Mouse (Mus musculus): ENCODE measurements around the gene Prkg1. TPM values are rescaled to one million over a fixed set of nuclear protein-coding genes. Genes with fewer than 3 reads are reported as not detected.
"Not testable (repeated sequence)": the region's sequence is repeated elsewhere in the genome, so short reads cannot be mapped to it uniquely, and the experiment has no call there.

Gene Prkg1
- polyA plus RNA-seq, 1 experiment from 2014 or later, result 5.6 TPM

DNA sequence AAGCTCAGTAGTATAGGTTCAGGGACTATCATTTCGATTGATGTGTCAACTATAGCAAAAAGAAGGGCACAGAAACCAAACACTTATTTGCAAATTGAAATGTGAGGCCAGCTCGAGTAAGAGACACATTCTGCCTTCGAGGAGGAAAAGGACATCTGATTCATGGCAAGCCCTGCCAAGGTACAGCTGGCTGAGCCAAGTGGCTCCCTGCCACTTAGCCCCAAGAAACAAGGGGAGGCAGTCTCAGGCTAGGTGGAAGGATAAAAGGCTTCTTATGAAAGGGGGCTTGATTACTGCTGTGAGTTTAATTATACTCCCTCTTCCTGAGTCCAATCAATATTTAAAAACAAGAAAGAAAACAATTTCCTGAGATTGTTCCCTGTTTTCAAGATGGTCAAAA, 403.7 kb downstream of the Prkg1 start:
- H3K4me3 ChIP-seq (ENCODE audit: low read depth, low read length), result no peak overlapping the region
- H3K27ac ChIP-seq (ENCODE audit: low read depth, low read length), result no peak overlapping the region
- ATAC-seq (replicated peaks; ENCODE audit: low FRiP score), result no peak
- no peaks in the 10 kb centered on the region for H3K36me3 ChIP-seq (ENCODE audit: control insufficient read depth, insufficient read depth, low read length)
- no peaks in the 10 kb centered on the region for H3K9me3 ChIP-seq (ENCODE audit: control insufficient read depth, low read length)
- no peaks in the 10 kb centered on the region for H3K4me1 ChIP-seq (replicated peaks; ENCODE audit: control insufficient read depth, insufficient read depth, low read length)
- WGBS, result 50% methylated on average over 3 of the region's 3 CpGs
- H3K4me2 ChIP-seq (ENCODE audit: low read depth, low read length, severe bottlenecking), result no peak overlapping the region
- H3K9ac ChIP-seq (ENCODE audit: low read length), result no peak overlapping the region
- no peaks in the 10 kb centered on the region for H3K27me3 ChIP-seq (ENCODE audit: control insufficient read depth, insufficient read depth, low read length)
- DNase-seq (ENCODE audit: low spot score), result no peak

DNA sequence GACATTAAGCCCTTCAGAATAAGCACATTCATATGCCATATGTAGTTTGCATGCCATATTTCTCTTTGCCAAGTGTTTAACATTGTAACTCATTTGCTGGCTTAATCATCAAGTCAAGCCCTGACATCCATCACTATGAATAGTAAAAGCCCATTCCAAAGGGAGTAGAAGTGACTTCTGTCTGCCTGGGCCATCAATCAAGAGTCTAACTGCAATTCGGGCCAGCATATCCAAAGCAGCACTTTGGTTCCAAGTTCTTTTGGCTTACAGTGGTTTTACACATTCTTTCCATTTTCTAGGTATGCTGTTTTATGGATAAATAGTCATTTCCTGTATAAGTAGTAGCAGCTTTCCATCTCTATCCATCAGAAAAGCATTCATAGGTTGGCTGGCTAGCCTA, 409.9 kb downstream of the Prkg1 start:
- no peak overlapping the region for H3K9ac ChIP-seq (ENCODE audit: low read length)
- H3K4me1 ChIP-seq (replicated peaks; ENCODE audit: control insufficient read depth, insufficient read depth, low read length), result no peaks in the 10 kb centered on the region
- H3K4me3 ChIP-seq (ENCODE audit: low read depth, low read length), result no peak overlapping the region
- ATAC-seq (replicated peaks; ENCODE audit: low FRiP score) (no peak), DNase-seq (ENCODE audit: low spot score) (no peak)
- no peaks in the 10 kb centered on the region for H3K9me3 ChIP-seq (ENCODE audit: control insufficient read depth, low read length)
- 92% methylated on average over 1 of the region's 1 CpGs for WGBS
- no peak overlapping the region for H3K27ac ChIP-seq (ENCODE audit: low read depth, low read length)
- no peaks in the 10 kb centered on the region for H3K36me3 ChIP-seq (ENCODE audit: control insufficient read depth, insufficient read depth, low read length)
- H3K27me3 ChIP-seq (ENCODE audit: control insufficient read depth, insufficient read depth, low read length), result no peaks in the 10 kb centered on the region
- H3K4me2 ChIP-seq (ENCODE audit: low read depth, low read length, severe bottlenecking), result no peak overlapping the region

DNA sequence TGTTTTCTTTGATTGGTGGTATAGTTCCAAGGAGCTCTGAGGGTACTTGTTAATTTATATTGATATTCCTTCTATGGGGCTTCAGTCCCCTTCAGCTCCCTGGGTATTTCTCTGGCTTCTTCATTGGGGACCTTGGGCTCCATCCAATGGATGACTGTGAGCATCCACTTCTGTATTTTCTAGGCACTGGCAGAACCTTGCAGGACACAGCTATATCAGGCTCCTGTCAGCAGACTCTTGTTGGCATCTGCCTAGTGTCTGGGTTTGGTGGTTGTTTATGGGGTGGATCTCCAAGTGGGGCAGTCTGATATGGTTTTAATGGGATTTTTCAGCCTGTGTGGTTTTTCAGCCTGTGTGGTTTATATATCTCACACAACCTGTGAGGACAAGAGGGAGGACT, 412.0 kb downstream of the Prkg1 start:
- not testable (repeated sequence) for H3K4me1 ChIP-seq (replicated peaks; ENCODE audit: control insufficient read depth, insufficient read depth, low read length); H3K4me3 ChIP-seq (ENCODE audit: low read depth, low read length); H3K27ac ChIP-seq (ENCODE audit: low read depth, low read length); H3K9me3 ChIP-seq (ENCODE audit: control insufficient read depth, low read length); ATAC-seq (replicated peaks; ENCODE audit: low FRiP score); H3K27me3 ChIP-seq (ENCODE audit: control insufficient read depth, insufficient read depth, low read length); H3K36me3 ChIP-seq (ENCODE audit: control insufficient read depth, insufficient read depth, low read length); H3K9ac ChIP-seq (ENCODE audit: low read length); H3K4me2 ChIP-seq (ENCODE audit: low read depth, low read length, severe bottlenecking); DNase-seq (ENCODE audit: low spot score)

DNA sequence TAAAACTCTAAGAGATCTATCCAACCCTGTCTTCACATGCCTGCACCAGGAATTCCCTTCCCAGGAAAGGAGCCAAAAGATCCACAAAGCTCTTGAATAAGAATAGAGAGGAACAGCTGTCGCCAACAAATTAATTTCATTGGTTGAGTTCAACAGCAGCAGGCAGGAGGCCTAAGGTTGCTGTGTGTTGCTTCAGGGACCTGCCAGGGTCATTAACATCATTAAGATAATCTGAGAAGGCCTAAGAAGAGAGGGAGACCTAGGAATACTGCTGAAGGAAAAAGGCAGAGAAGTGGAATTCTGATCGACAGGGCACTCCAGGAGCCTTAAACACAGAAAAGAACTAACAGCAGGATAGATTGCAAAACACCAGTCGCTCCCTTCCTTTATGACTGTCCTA, 413.0 kb downstream of the Prkg1 start:
- H3K4me1 ChIP-seq (replicated peaks; ENCODE audit: control insufficient read depth, insufficient read depth, low read length), result no peaks in the 10 kb centered on the region
- H3K27ac ChIP-seq (ENCODE audit: low read depth, low read length), result no peak overlapping the region
- no peak overlapping the region for H3K4me3 ChIP-seq (ENCODE audit: low read depth, low read length)
- no peak overlapping the region for H3K4me2 ChIP-seq (ENCODE audit: low read depth, low read length, severe bottlenecking)
- no peak overlapping the region for H3K9ac ChIP-seq (ENCODE audit: low read length)
- ATAC-seq (replicated peaks; ENCODE audit: low FRiP score) (no peak), DNase-seq (ENCODE audit: low spot score) (no peak)
- no peaks in the 10 kb centered on the region for H3K36me3 ChIP-seq (ENCODE audit: control insufficient read depth, insufficient read depth, low read length)
- H3K27me3 ChIP-seq (ENCODE audit: control insufficient read depth, insufficient read depth, low read length), result no peaks in the 10 kb centered on the region
- no peaks in the 10 kb centered on the region for H3K9me3 ChIP-seq (ENCODE audit: control insufficient read depth, low read length)
- 35% methylated on average over 3 of the region's 3 CpGs for WGBS

DNA sequence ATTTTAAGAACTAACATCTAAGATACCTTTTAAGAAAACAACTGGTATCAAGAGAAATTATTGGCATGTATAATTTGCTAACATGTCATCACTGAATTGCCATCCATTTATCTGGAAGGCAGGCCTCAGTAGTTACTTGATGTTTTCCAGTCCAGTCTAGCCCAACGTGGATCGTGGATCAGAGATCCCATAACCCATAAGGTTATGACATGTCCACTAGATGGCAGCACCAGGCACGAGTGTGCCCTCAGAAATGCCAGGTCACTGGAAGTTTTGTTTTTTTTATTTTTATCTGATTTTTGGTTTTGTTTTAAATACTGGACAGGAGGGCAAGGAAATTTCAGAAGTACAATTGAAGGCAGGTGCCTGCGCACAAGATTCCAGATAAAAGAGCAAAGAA, 422.7 kb downstream of the Prkg1 start:
- H3K4me1 ChIP-seq (replicated peaks; ENCODE audit: control insufficient read depth, insufficient read depth, low read length), result no peaks in the 10 kb centered on the region
- ATAC-seq (replicated peaks; ENCODE audit: low FRiP score), result peak; percentile 64; the same call in 1 of the 2 replicates
- no peak overlapping the region for H3K4me2 ChIP-seq (ENCODE audit: low read depth, low read length, severe bottlenecking)
- H3K4me3 ChIP-seq (ENCODE audit: low read depth, low read length), result no peak overlapping the region
- H3K27ac ChIP-seq (ENCODE audit: low read depth, low read length), result no peak overlapping the region
- H3K27me3 ChIP-seq (ENCODE audit: control insufficient read depth, insufficient read depth, low read length), result no peaks in the 10 kb centered on the region
- H3K9ac ChIP-seq (ENCODE audit: low read length), result no peak overlapping the region
- H3K36me3 ChIP-seq (ENCODE audit: control insufficient read depth, insufficient read depth, low read length), result no peaks in the 10 kb centered on the region
- no peaks in the 10 kb centered on the region for H3K9me3 ChIP-seq (ENCODE audit: control insufficient read depth, low read length)
- DNase-seq (ENCODE audit: low spot score), result peak; percentile 62
- 32% methylated on average over 4 of the region's 4 CpGs for WGBS

DNA sequence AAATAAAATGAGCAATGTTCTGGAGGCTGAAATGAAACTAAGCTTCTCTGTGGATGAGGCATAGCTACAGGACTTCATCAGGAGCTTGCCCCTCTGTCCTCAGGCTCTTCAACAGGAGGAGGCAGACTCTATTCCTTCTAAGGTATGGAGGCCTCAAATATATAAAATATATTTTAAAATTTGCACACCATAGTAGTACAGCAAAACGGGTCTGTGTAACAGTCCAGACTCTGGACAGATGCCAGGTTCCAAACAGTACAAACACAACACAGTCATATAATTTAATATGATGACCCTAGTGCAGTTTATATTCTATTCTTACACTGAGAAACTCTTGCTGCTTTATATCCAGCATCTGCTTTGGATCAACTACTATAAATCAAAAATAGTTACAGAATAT, 423.9 kb downstream of the Prkg1 start:
- Histone ChIP-seq H3K4me1 (replicated peaks; ENCODE audit: control insufficient read depth, insufficient read depth, low read length) (no peaks in the 10 kb centered on the region), H3K4me2 (ENCODE audit: low read depth, low read length, severe bottlenecking) (no peak overlapping the region), H3K36me3 (ENCODE audit: control insufficient read depth, insufficient read depth, low read length) (no peaks in the 10 kb centered on the region), H3K27ac (ENCODE audit: low read depth, low read length) (no peak overlapping the region), H3K9ac (ENCODE audit: low read length) (no peak overlapping the region), H3K4me3 (ENCODE audit: low read depth, low read length) (no peak overlapping the region), H3K9me3 (ENCODE audit: control insufficient read depth, low read length) (no peaks in the 10 kb centered on the region), H3K27me3 (ENCODE audit: control insufficient read depth, insufficient read depth, low read length) (no peaks in the 10 kb centered on the region)
- DNase-seq (ENCODE audit: low spot score) (no peak), ATAC-seq (replicated peaks; ENCODE audit: low FRiP score) (no peak)
- 76% methylated on average over 1 of the region's 1 CpGs for WGBS

DNA sequence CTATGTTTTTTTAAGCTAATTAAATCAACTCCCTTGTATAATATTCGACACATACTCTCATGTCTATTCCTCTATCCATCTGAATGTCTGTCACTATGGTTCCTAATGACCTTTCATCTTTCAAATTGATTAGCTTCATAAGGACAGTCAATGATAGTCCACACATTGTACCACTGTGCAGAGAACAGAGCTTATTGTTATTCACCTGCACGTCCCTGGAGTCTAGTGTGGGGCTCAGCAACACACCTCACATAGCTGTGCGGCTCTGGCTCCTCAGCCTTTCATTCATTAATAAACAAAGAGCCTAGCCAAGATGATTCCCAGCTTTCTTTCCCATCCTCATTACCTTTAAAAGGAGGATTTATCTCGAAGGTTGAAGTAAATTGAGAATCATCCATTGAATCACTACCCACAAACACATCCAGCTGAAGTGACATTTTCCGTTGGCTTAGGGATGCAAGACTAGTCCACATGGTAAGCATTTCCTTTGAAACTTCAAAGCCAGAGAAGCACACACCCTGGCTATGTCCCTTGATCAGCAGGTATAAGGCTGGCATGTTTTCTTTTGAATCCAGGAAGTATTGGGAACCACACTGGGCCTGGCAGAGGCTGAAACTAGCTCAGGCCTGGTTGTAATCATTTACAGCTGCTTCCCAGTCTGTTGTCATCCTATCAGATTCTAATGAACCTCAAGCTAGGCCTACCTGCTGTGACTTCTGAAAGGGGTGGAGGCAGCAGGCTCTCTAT, 426.3 kb downstream of the Prkg1 start:
- H3K9ac ChIP-seq (ENCODE audit: low read length), result no peak overlapping the region
- H3K4me1 ChIP-seq (replicated peaks; ENCODE audit: control insufficient read depth, insufficient read depth, low read length), result no peaks in the 10 kb centered on the region
- H3K9me3 ChIP-seq (ENCODE audit: control insufficient read depth, low read length), result no peaks in the 10 kb centered on the region
- H3K27ac ChIP-seq (ENCODE audit: low read depth, low read length), result no peak overlapping the region
- DNase-seq (ENCODE audit: low spot score), result no peak
- 55% methylated on average over 5 of the region's 5 CpGs for WGBS
- no peak overlapping the region for H3K4me3 ChIP-seq (ENCODE audit: low read depth, low read length)
- no peak overlapping the region for H3K4me2 ChIP-seq (ENCODE audit: low read depth, low read length, severe bottlenecking)
- no peak for ATAC-seq (replicated peaks; ENCODE audit: low FRiP score)
- no peaks in the 10 kb centered on the region for H3K36me3 ChIP-seq (ENCODE audit: control insufficient read depth, insufficient read depth, low read length)
- no peaks in the 10 kb centered on the region for H3K27me3 ChIP-seq (ENCODE audit: control insufficient read depth, insufficient read depth, low read length)

DNA sequence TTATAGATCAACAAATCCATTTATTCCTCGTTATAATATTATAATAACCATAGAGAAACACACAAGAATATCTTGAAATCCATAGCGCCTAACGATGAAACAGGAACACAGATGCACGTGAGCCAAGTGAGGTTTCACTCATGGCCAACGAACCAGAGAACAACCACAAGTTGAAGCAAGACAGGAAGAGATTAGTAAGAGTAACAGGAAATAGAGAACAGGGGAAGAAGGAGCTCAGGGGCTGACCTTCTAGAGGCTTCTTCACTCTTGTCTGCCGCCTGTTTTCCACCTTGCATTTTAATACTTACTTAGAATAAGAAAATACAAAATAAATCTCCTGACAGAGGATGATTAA, 427.0 kb downstream of the Prkg1 start:
- Histone ChIP-seq H3K4me1 (replicated peaks; ENCODE audit: control insufficient read depth, insufficient read depth, low read length) (no peaks in the 10 kb centered on the region), H3K9me3 (ENCODE audit: control insufficient read depth, low read length) (no peaks in the 10 kb centered on the region), H3K4me3 (ENCODE audit: low read depth, low read length) (no peak overlapping the region), H3K4me2 (ENCODE audit: low read depth, low read length, severe bottlenecking) (no peak overlapping the region), H3K9ac (ENCODE audit: low read length) (no peak overlapping the region), H3K36me3 (ENCODE audit: control insufficient read depth, insufficient read depth, low read length) (no peaks in the 10 kb centered on the region), H3K27me3 (ENCODE audit: control insufficient read depth, insufficient read depth, low read length) (no peaks in the 10 kb centered on the region), H3K27ac (ENCODE audit: low read depth, low read length) (no peak overlapping the region)
- WGBS, result 90% methylated on average over 6 of the region's 6 CpGs
- no peak for ATAC-seq (replicated peaks; ENCODE audit: low FRiP score)
- no peak for DNase-seq (ENCODE audit: low spot score)

DNA sequence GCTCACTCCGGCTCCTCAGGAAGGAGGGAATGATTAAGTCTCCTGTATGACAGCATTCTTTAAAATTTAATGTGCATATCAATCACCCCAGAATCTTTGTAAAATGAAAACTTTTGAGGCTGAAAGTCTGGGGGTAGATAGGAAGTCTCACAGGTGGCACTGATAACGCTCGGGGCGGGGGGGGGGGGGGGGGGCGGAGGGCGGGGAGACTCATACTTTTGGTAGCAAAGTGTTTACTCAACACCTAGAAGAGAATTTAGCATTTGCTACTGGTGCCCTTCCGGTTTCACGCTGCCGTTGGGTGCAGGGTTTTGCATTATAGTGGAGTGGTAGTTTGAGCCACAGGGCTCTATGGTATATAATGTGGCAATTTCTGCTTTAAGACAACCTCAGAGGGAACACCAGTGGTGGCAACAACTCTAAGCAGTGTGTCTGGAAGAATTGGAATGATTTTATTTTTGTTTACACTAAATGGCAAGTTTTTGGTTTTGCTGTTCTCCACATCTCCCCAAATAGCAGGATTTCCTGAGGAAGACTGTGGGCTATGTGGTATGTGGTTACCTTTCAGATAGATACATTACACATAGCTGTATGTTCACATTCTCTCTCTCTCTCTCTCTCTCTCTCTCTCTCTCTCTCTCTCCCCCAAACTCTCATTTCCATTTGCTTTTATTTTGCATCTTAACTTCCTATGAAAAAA, 427.5 kb downstream of the Prkg1 start:
- no peaks in the 10 kb centered on the region for H3K9me3 ChIP-seq (ENCODE audit: control insufficient read depth, low read length)
- WGBS, result 88% methylated on average over 9 of the region's 9 CpGs
- H3K36me3 ChIP-seq (ENCODE audit: control insufficient read depth, insufficient read depth, low read length), result no peaks in the 10 kb centered on the region
- no peak overlapping the region for H3K4me2 ChIP-seq (ENCODE audit: low read depth, low read length, severe bottlenecking)
- no peak for DNase-seq (ENCODE audit: low spot score)
- no peak overlapping the region for H3K27ac ChIP-seq (ENCODE audit: low read depth, low read length)
- ATAC-seq (replicated peaks; ENCODE audit: low FRiP score), result no peak
- H3K4me1 ChIP-seq (replicated peaks; ENCODE audit: control insufficient read depth, insufficient read depth, low read length), result no peaks in the 10 kb centered on the region
- H3K9ac ChIP-seq (ENCODE audit: low read length), result no peak overlapping the region
- no peaks in the 10 kb centered on the region for H3K27me3 ChIP-seq (ENCODE audit: control insufficient read depth, insufficient read depth, low read length)
- no peak overlapping the region for H3K4me3 ChIP-seq (ENCODE audit: low read depth, low read length)
